Mouse (Mus musculus) hindbrain, embryonic 14.5 days (tissue): Measurements from ENCODE around the gene Plscr1. TPM values are rescaled to one million over a fixed set of nuclear protein-coding genes. Genes with fewer than 3 reads are reported as not detected.

Source experiments
- microRNA-seq: library from miRNA; unstranded; fragments of <30 nt; microRNA quantifications from one replicate; pipeline ENCODE4, GENCODE M21; 2016
- polyA plus RNA-seq: library from polyadenylated mRNA; unstranded; fragments of >200 nt; fragmentation: Nextera tagmentation; extraction: Ambion mirVana; gene quantifications from 2 replicates; pipeline ENCODE4 v1.2.1, GENCODE M21; 2014

The Plscr1 gene
- polyA plus RNA-seq, 1 experiment from 2014 or later: 8.3 TPM

Small RNAs within 50 kb of the gene (microRNA-seq; reads per million reads assigned to microRNA genes)
- not detected for gene Mir6386

Other genes with a start within 250 kb of the Plscr1 start
- 0.35 and 0.48 TPM in 2 replicates for gene Plscr5, start 56.8 kb upstream of the Plscr1 start, polyA plus RNA-seq
- 0.61 and 0.71 TPM in 2 replicates for gene Plscr2, start 25.9 kb downstream of the Plscr1 start, polyA plus RNA-seq
- not detected in 2 replicates for gene 1700057G04Rik, start 59.6 kb downstream of the Plscr1 start, polyA plus RNA-seq
- gene Plscr4, start 207.6 kb downstream of the Plscr1 start, polyA plus RNA-seq: 2.5 and 3.1 TPM in 2 replicates